Mouse (Mus musculus) forebrain, postnatal 0 days (tissue): Measurements from ENCODE around the gene Setd1a. TPM values are rescaled to one million over a fixed set of nuclear protein-coding genes. Genes with fewer than 3 reads are reported as not detected.
"Not testable (repeated sequence)": the region's sequence is repeated elsewhere in the genome, so short reads cannot be mapped to it uniquely, and the experiment has no call there.

Experiments
- ATAC-seq: fragments of 200-750 bp; cut with Nextera tagmentation; 2 replicates; pipeline ENCODE4 v1.8.0; 2017; ENCODE audit warnings: mild to moderate bottlenecking, moderate library complexity
- DNase-seq: peaks from one replicate; pipeline ENCODE4 v3.0.0-alpha.2; 2015
- H3K27ac ChIP-seq: fragments of 300-500 bp; sonication (generic); 2 replicates; pipeline ENCODE4 v1.5.1; 2014; ENCODE audit warnings: low read depth, mild to moderate bottlenecking, antibody characterized with exemption, low read length, moderate library complexity, mixed read lengths
- H3K27me3 ChIP-seq: fragments of 300-500 bp; sonication (generic); 2 replicates; pipeline ENCODE4 v1.6.1; 2014; ENCODE audit warnings: mild to moderate bottlenecking, low read length, mixed read lengths; ENCODE audit not compliant: insufficient read depth
- H3K36me3 ChIP-seq: fragments of 300-500 bp; sonication (generic); 2 replicates; pipeline ENCODE4 v1.6.1; 2014; ENCODE audit warnings: mild to moderate bottlenecking, moderate library complexity; ENCODE audit not compliant: insufficient read depth
- H3K4me1 ChIP-seq: fragments of 300-500 bp; sonication (generic); 2 replicates; pipeline ENCODE4 v1.6.1; 2014; ENCODE audit warnings: antibody characterized with exemption; ENCODE audit not compliant: insufficient read depth
- H3K4me2 ChIP-seq: fragments of 300-500 bp; sonication (generic); 2 replicates; pipeline ENCODE4 v1.6.1; 2014; ENCODE audit warnings: low read depth, mild to moderate bottlenecking, moderate library complexity
- H3K4me3 ChIP-seq: fragments of 300-500 bp; sonication (generic); 2 replicates; pipeline ENCODE4 v1.5.1; 2014; ENCODE audit warnings: low read depth, low read length, mixed read lengths
- H3K9ac ChIP-seq: fragments of 300-500 bp; sonication (generic); 2 replicates; pipeline ENCODE4 v1.6.1; 2014; ENCODE audit warnings: mild to moderate bottlenecking
- H3K9me3 ChIP-seq: fragments of 300-500 bp; sonication (generic); 2 replicates; pipeline ENCODE4 v1.6.1; 2016; ENCODE audit warnings: low read length
- CTCF ChIP-seq: sonication (generic); IDR thresholded peaks from 2 replicates; pipeline ENCODE4 v1.5.1; 2016; ENCODE audit warnings: antibody characterized with exemption, control low read depth, low read depth
- WGBS: fragments of 180-500 bp; shearing (Covaris S2); extraction: QIAGEN DNeasy Blood & Tissue Kit; methylation state at CpG from one replicate; pipeline ENCODE4 v1.1.7; 2014; 5-methylcytosine and 5-hydroxymethylcytosine counted together
- polyA plus RNA-seq: library from polyadenylated mRNA; unstranded; fragments of >200 nt; fragmentation: Nextera tagmentation; extraction: Ambion mirVana; gene quantifications from 2 replicates; pipeline ENCODE4 v1.2.1, GENCODE M21; 2015
- total RNA-seq: library from RNA; depleted of rRNA; stranded (reverse); fragments of >200 nt; gene quantifications from 2 replicates; pipeline ENCODE4 v1.2.3, GENCODE M21; 2014; rRNA removed

The Setd1a gene
- total and polyA plus RNA-seq, 2 experiments from 2014 or later, result 13.2 to 20.7 TPM

DNA sequence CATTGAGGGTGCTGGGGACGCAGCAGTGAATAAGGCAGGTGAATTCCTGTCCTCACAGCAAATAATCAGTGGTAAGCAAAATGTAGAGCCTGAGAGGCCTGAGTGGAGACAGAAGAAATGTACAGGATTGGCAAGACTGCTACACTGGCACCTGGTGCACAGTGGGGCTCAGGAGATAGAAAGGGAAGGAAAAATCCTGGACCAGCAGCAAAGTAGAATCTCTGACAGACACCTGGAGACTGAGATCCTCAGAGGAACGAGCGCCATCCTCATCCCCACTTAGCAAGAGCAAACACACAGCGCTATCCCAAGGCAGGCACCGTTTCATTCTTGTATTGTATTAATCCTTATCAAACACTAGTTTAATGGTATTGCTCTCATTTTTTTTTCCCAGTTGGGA, 61.0 kb downstream of the Setd1a start:
- Histone ChIP-seq H3K4me1 (no peaks in the 10 kb centered on the region; the same call in 1 of the 2 replicates), H3K9ac (no peak overlapping the region), H3K27me3 (no peaks in the 10 kb centered on the region), H3K4me2 (no peak overlapping the region), H3K36me3 (no peaks in the 10 kb centered on the region), H3K9me3 (no peaks in the 10 kb centered on the region), H3K27ac (no peak overlapping the region), H3K4me3 (no peak overlapping the region)
- DNase-seq (no peak), ATAC-seq (no peak)
- TF ChIP-seq CTCF, result no peak
- WGBS, result 88% methylated on average over 5 of the region's 5 CpGs

GRCm38 (mm10) chr7:127837878-127838277, 61.4 kb downstream of the Setd1a start:
- ATAC-seq, H3K4me2 ChIP-seq, H3K4me1 ChIP-seq, H3K4me3 ChIP-seq, H3K9me3 ChIP-seq, H3K9ac ChIP-seq, H3K27ac ChIP-seq, DNase-seq, H3K36me3 ChIP-seq, H3K27me3 ChIP-seq: not testable (repeated sequence)
- WGBS, result 81% methylated on average over 4 of the region's 4 CpGs

GRCm38 (mm10) chr7:127840031-127840430, 63.6 kb downstream of the Setd1a start:
- not testable (repeated sequence) for H3K4me1 ChIP-seq, H3K27me3 ChIP-seq, H3K9me3 ChIP-seq, H3K4me2 ChIP-seq, H3K9ac ChIP-seq, DNase-seq, ATAC-seq, H3K36me3 ChIP-seq, H3K27ac ChIP-seq, H3K4me3 ChIP-seq
- WGBS, result 77% methylated on average over 2 of the region's 2 CpGs

GRCm38 (mm10) chr7:127840886-127841285, 64.4 kb downstream of the Setd1a start:
- WGBS, result 1% methylated on average over 15 of the region's 15 CpGs
- Histone ChIP-seq H3K27ac (peak overlapping the region; percentile 95), H3K4me3 (peak overlapping the region; percentile 82), H3K4me1 (peaks cover 3% of the 10 kb centered on the region; the same call in 1 of the 2 replicates), H3K9me3 (no peaks in the 10 kb centered on the region), H3K27me3 (no peaks in the 10 kb centered on the region), H3K9ac (peak overlapping the region; percentile 67), H3K4me2 (peak overlapping the region; percentile 97), H3K36me3 (peaks cover under 1% of the 10 kb centered on the region; the same call in 1 of the 2 replicates)
- DNase-seq, result no peak
- peak; percentile 12 for ATAC-seq
- no peak for TF ChIP-seq CTCF

GRCm38 (mm10) chr7:127841340-127842000, 65.0 kb downstream of the Setd1a start:
- DNase-seq, result peak; percentile 98
- peak; percentile 20; the same call in 1 of the 2 replicates for TF ChIP-seq CTCF
- H3K4me1 ChIP-seq, result peaks cover 3% of the 10 kb centered on the region; the same call in 1 of the 2 replicates
- peak overlapping the region; percentile 95 for H3K27ac ChIP-seq
- H3K4me3 ChIP-seq, result peak overlapping the region; percentile 82
- under 1% methylated on average over 46 of the region's 46 CpGs for WGBS
- H3K9ac ChIP-seq, result peak overlapping the region; percentile 67
- peak overlapping the region; percentile 97 for H3K4me2 ChIP-seq
- no peaks in the 10 kb centered on the region for H3K27me3 ChIP-seq
- peaks cover 7% of the 10 kb centered on the region; the same call in 1 of the 2 replicates for H3K36me3 ChIP-seq
- ATAC-seq, result peak; percentile 97
- no peaks in the 10 kb centered on the region for H3K9me3 ChIP-seq

GRCm38 (mm10) chr7:127842001-127842718, 65.7 kb downstream of the Setd1a start:
- Histone ChIP-seq H3K9ac (peak overlapping the region; percentile 67), H3K9me3 (no peaks in the 10 kb centered on the region), H3K27ac (peak overlapping the region; percentile 95; the same call in 1 of the 2 replicates), H3K36me3 (peaks cover 11% of the 10 kb centered on the region; the same call in 1 of the 2 replicates), H3K4me1 (peaks cover 3% of the 10 kb centered on the region; the same call in 1 of the 2 replicates), H3K27me3 (no peaks in the 10 kb centered on the region), H3K4me2 (peak overlapping the region; percentile 97), H3K4me3 (peak overlapping the region; percentile 82)
- DNase-seq (peak; percentile 78), ATAC-seq (peak; percentile 37)
- under 1% methylated on average over 40 of the region's 40 CpGs for WGBS
- TF ChIP-seq CTCF, result no peak

Other genes starting within 250 kb of the Setd1a start
- 2.4 and 2.8 TPM in 2 replicates for gene Tmem265, start 215.3 kb upstream of the Setd1a start, total RNA-seq
- gene Tmem265, start 215.3 kb upstream of the Setd1a start, polyA plus RNA-seq, result 3.8 and 7.7 TPM in 2 replicates
- 45.7 and 62.4 TPM in 2 replicates for gene Phkg2, start 203.3 kb upstream of the Setd1a start, total RNA-seq
- 53.4 and 53.8 TPM in 2 replicates for gene Phkg2, start 203.3 kb upstream of the Setd1a start, polyA plus RNA-seq
- 9.0 and 11.0 TPM in 2 replicates for gene Ccdc189, start 188.1 kb upstream of the Setd1a start, total RNA-seq
- gene Ccdc189, start 188.1 kb upstream of the Setd1a start, polyA plus RNA-seq, result 10.1 and 16.0 TPM in 2 replicates
- 49.8 and 60.1 TPM in 2 replicates for gene Rnf40, start 187.9 kb upstream of the Setd1a start, total RNA-seq
- gene Rnf40, start 187.9 kb upstream of the Setd1a start, polyA plus RNA-seq, result 34.5 and 37.8 TPM in 2 replicates
- 27.6 and 35.7 TPM in 2 replicates for gene Zfp629, start 160.9 kb upstream of the Setd1a start, total RNA-seq
- gene Zfp629, start 160.9 kb upstream of the Setd1a start, polyA plus RNA-seq, result 9.6 and 10.5 TPM in 2 replicates
- gene Bcl7c, start 67.7 kb upstream of the Setd1a start, total RNA-seq, result 93.1 and 102 TPM in 2 replicates
- gene Bcl7c, start 67.7 kb upstream of the Setd1a start, polyA plus RNA-seq, result 43.9 and 47.5 TPM in 2 replicates
- 6.5 and 6.6 TPM in 2 replicates for gene Ctf1, start 63.9 kb upstream of the Setd1a start, total RNA-seq
- 3.8 and 4.3 TPM in 2 replicates for gene Ctf1, start 63.9 kb upstream of the Setd1a start, polyA plus RNA-seq
- gene Ctf2, start 44.5 kb upstream of the Setd1a start, total RNA-seq, result not detected in 2 replicates
- not detected in 2 replicates for gene Ctf2, start 44.5 kb upstream of the Setd1a start, polyA plus RNA-seq
- gene Fbxl19, start 32.1 kb upstream of the Setd1a start, total RNA-seq, result 162 and 178 TPM in 2 replicates
- 6.9 and 7.9 TPM in 2 replicates for gene Fbxl19, start 32.1 kb upstream of the Setd1a start, polyA plus RNA-seq
- 19.0 and 19.4 TPM in 2 replicates for gene Orai3, start 6.9 kb upstream of the Setd1a start, total RNA-seq
- 9.6 and 13.4 TPM in 2 replicates for gene Orai3, start 6.9 kb upstream of the Setd1a start, polyA plus RNA-seq
- gene Gm49388, start 8.9 kb downstream of the Setd1a start, total RNA-seq, result 0.05 TPM in 1 of 2 replicates, not detected in the other
- not detected in 2 replicates for gene Gm49388, start 8.9 kb downstream of the Setd1a start, polyA plus RNA-seq
- 7.1 and 8.4 TPM in 2 replicates for gene Hsd3b7, start 23.9 kb downstream of the Setd1a start, total RNA-seq
- gene Hsd3b7, start 23.9 kb downstream of the Setd1a start, polyA plus RNA-seq, result 8.4 and 8.7 TPM in 2 replicates
- gene Stx4a, start 47.6 kb downstream of the Setd1a start, total RNA-seq, result 7.5 and 9.2 TPM in 2 replicates
- gene Stx4a, start 47.6 kb downstream of the Setd1a start, polyA plus RNA-seq, result 18.8 and 20.4 TPM in 2 replicates
- gene Stx1b, start 47.9 kb downstream of the Setd1a start, total RNA-seq, result 37.9 and 51.3 TPM in 2 replicates
- 38.5 and 58.4 TPM in 2 replicates for gene Stx1b, start 47.9 kb downstream of the Setd1a start, polyA plus RNA-seq
- 31.2 and 37.7 TPM in 2 replicates for gene Zfp646, start 99.6 kb downstream of the Setd1a start, total RNA-seq
- gene Zfp646, start 99.6 kb downstream of the Setd1a start, polyA plus RNA-seq, result 3.8 and 4.2 TPM in 2 replicates
- gene Zfp668, start 100.2 kb downstream of the Setd1a start, total RNA-seq, result 16.0 and 25.1 TPM in 2 replicates
- 23.7 and 34.2 TPM in 2 replicates for gene Zfp668, start 100.2 kb downstream of the Setd1a start, polyA plus RNA-seq
- gene Prss53, start 114.3 kb downstream of the Setd1a start, total RNA-seq, result 0.62 and 0.81 TPM in 2 replicates
- gene Prss53, start 114.3 kb downstream of the Setd1a start, polyA plus RNA-seq, result 0.24 and 0.69 TPM in 2 replicates
- not detected in 2 replicates for gene Gm21974, start 118.8 kb downstream of the Setd1a start, total RNA-seq
- gene Gm21974, start 118.8 kb downstream of the Setd1a start, polyA plus RNA-seq, result not detected in 2 replicates
- 17.2 and 28.0 TPM in 2 replicates for gene Vkorc1, start 118.9 kb downstream of the Setd1a start, total RNA-seq
- gene Vkorc1, start 118.9 kb downstream of the Setd1a start, polyA plus RNA-seq, result 69.4 and 73.0 TPM in 2 replicates
- 43.0 and 56.2 TPM in 2 replicates for gene Bckdk, start 127.4 kb downstream of the Setd1a start, total RNA-seq
- 66.8 and 69.3 TPM in 2 replicates for gene Bckdk, start 127.4 kb downstream of the Setd1a start, polyA plus RNA-seq
- gene Kat8, start 135.8 kb downstream of the Setd1a start, total RNA-seq, result 30.6 and 41.1 TPM in 2 replicates
- 34.8 and 37.0 TPM in 2 replicates for gene Kat8, start 135.8 kb downstream of the Setd1a start, polyA plus RNA-seq
- gene Prss8, start 153.4 kb downstream of the Setd1a start, total RNA-seq, result 0.38 and 1.1 TPM in 2 replicates
- 0.92 and 1.5 TPM in 2 replicates for gene Prss8, start 153.4 kb downstream of the Setd1a start, polyA plus RNA-seq
- gene Prss36, start 170.1 kb downstream of the Setd1a start, total RNA-seq, result 6.4 and 18.4 TPM in 2 replicates
- 15.6 and 18.3 TPM in 2 replicates for gene Prss36, start 170.1 kb downstream of the Setd1a start, polyA plus RNA-seq
- gene Fus, start 190.8 kb downstream of the Setd1a start, total RNA-seq, result 30.2 and 51.0 TPM in 2 replicates
- gene Fus, start 190.8 kb downstream of the Setd1a start, polyA plus RNA-seq, result 221 and 323 TPM in 2 replicates
- gene Pycard, start 217.2 kb downstream of the Setd1a start, total RNA-seq, result 8.1 and 12.1 TPM in 2 replicates
- 7.4 and 8.5 TPM in 2 replicates for gene Pycard, start 217.2 kb downstream of the Setd1a start, polyA plus RNA-seq
- gene Trim72, start 227.3 kb downstream of the Setd1a start, total RNA-seq, result 0.15 and 0.43 TPM in 2 replicates
- gene Trim72, start 227.3 kb downstream of the Setd1a start, polyA plus RNA-seq, result not detected in 2 replicates